Mouse (Mus musculus) heart, adult 2 months (tissue): ENCODE measurements at regions not wholly inside any gene's neighbourhood (a gene's known extent, or its start where the extent isn't known, plus 50 kb on each side); places are given as distances from the start of the nearest gene placed in this dataset.

ENCODE experiments used
- CTCF ChIP-seq: fragments of 200-600 bp; IDR thresholded peaks from 2 replicates; pipeline ENCODE4 v1.8.1; 2022; ENCODE audit warnings: antibody characterized with exemption, mild to moderate bottlenecking, moderate library complexity
- EP300 ChIP-seq: fragments of 200-500 bp; IDR thresholded peaks from 2 replicates; pipeline ENCODE4 v1.6.1; 2011; ENCODE audit warnings: low read depth, low read length, control low read depth; ENCODE audit not compliant: insufficient read depth
- POLR2A ChIP-seq: fragments of 200-500 bp; IDR thresholded peaks from 2 replicates; pipeline ENCODE4 v1.6.1; 2011; ENCODE audit warnings: mild to moderate bottlenecking, low read depth, low read length, control low read depth; ENCODE audit not compliant: insufficient read depth

DNA sequence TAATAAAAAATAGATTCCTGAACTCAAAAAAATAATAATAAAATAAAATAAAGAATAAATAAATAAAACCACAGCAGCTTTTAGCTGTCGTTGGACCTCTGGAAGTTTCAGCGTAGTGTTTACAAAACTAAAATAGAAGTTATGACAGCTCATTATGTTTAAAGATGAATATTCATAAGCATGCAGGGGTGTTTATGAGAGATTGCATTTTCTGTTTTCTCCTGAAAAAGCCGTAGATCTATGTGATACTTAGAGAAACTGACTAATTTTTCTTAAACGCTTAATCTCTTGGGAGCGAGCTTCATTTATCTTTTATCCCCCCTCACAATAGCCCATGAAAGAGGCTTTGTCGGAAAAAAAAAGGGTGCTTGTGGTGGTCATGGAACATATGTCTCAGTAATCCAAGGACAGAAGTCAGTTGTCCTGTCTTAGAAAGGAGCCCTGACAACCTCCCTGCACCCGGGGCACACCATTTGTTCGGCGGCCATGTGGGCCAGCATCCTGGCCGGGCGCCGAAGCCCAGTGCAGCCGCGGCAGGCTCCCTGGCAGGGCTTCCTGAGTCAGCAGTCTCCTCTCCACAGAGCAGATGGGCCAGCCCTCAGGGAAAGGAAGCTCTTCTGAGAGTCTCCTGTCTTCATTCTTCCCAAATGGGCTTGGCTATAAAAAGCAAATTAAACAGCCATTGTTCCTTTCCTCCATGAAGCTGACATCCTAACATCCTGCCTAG lies 568.2 kb upstream of the Gm10131 start:
- TF ChIP-seq CTCF (no peak), POLR2A (no peak), EP300 (no peak)
